Mouse (Mus musculus) large intestine, adult 2 months (tissue): ENCODE measurements around the gene Rab3b. TPM values are rescaled to one million over a fixed set of nuclear protein-coding genes. Genes with fewer than 3 reads are reported as not detected.

Experiments used
- polyA plus RNA-seq: library from polyadenylated mRNA; depleted of rRNA; stranded (reverse); fragments of >200 nt; gene quantifications from 2 replicates; pipeline ENCODE4 v1.2.3, GENCODE M21; 2012; rRNA removed

Gene Rab3b
- polyA plus RNA-seq, 1 experiment: 9.2 TPM

Other genes with a start within 250 kb of the Rab3b start
- 0.04 and 0.14 TPM in 2 replicates for gene 3110021N24Rik, start 159.4 kb upstream of the Rab3b start, polyA plus RNA-seq
- 2.4 and 3.3 TPM in 2 replicates for gene Zfyve9, start 98.3 kb upstream of the Rab3b start, polyA plus RNA-seq
- gene Btf3l4, start 45.4 kb upstream of the Rab3b start, polyA plus RNA-seq: 5.1 and 6.4 TPM in 2 replicates
- 18.0 and 19.2 TPM in 2 replicates for gene Txndc12, start 44.5 kb upstream of the Rab3b start, polyA plus RNA-seq
- 27.7 and 32.5 TPM in 2 replicates for gene Kti12, start 31.3 kb upstream of the Rab3b start, polyA plus RNA-seq
- gene A730015C16Rik, start 30.4 kb upstream of the Rab3b start, polyA plus RNA-seq: not detected in 2 replicates
- 25.0 and 28.4 TPM in 2 replicates for gene Nrd1, start 121.6 kb downstream of the Rab3b start, polyA plus RNA-seq